Mouse (Mus musculus) liver, embryonic 16.5 days (tissue): ENCODE results near the gene Slc12a9. TPM values are rescaled to one million over a fixed set of nuclear protein-coding genes. Genes with fewer than 3 reads are reported as not detected.

ENCODE experiments used
- ATAC-seq: fragments of 200-750 bp; cut with Nextera tagmentation; 2 replicates; pipeline ENCODE4 v1.8.0; 2017; ENCODE audit warnings: low read depth, mild to moderate bottlenecking, moderate number of reproducible peaks, moderate library complexity
- H3K27ac ChIP-seq: fragments of 300-500 bp; sonication (generic); 2 replicates; pipeline ENCODE4 v1.5.1; 2014; ENCODE audit warnings: mild to moderate bottlenecking, low read length
- H3K27me3 ChIP-seq: fragments of 300-500 bp; sonication (generic); 2 replicates; pipeline ENCODE4 v1.6.1; 2014; ENCODE audit warnings: low read depth, low read length, mixed read lengths; ENCODE audit not compliant: control insufficient read depth, insufficient read depth
- H3K36me3 ChIP-seq: fragments of 300-500 bp; sonication (generic); 2 replicates; pipeline ENCODE4 v1.6.1; 2014; ENCODE audit warnings: mild to moderate bottlenecking; ENCODE audit not compliant: control insufficient read depth, insufficient read depth
- H3K4me1 ChIP-seq: fragments of 300-500 bp; sonication (generic); 2 replicates; pipeline ENCODE4 v1.6.1; 2014; ENCODE audit warnings: low read depth, low read length, mixed read lengths; ENCODE audit not compliant: control insufficient read depth
- H3K4me2 ChIP-seq: fragments of 300-500 bp; sonication (generic); 2 replicates; pipeline ENCODE4 v1.6.1; 2014; ENCODE audit warnings: low read depth, low read length, mixed read lengths
- H3K4me3 ChIP-seq: fragments of 300-500 bp; sonication (generic); 2 replicates; pipeline ENCODE4 v1.5.1; 2014; ENCODE audit warnings: low read depth, mild to moderate bottlenecking, low read length
- H3K9ac ChIP-seq: fragments of 300-500 bp; sonication (generic); 2 replicates; pipeline ENCODE4 v1.6.1; 2014; ENCODE audit warnings: low read depth, low read length
- H3K9me3 ChIP-seq: fragments of 300-500 bp; sonication (generic); replicated peaks from 2 replicates; pipeline ENCODE4 v1.6.1; 2016; ENCODE audit warnings: low read length; ENCODE audit not compliant: control insufficient read depth
- WGBS: fragments of 180-500 bp; shearing (Covaris S2); extraction: QIAGEN DNeasy Blood & Tissue Kit; methylation state at CpG from one replicate; pipeline ENCODE4 v1.1.7; 2014; ENCODE audit not compliant: insufficient replicate concordance; 5-methylcytosine and 5-hydroxymethylcytosine counted together
- polyA plus RNA-seq: library from polyadenylated mRNA; unstranded; fragments of >200 nt; fragmentation: Nextera tagmentation; extraction: Ambion mirVana; gene quantifications from 2 replicates; pipeline ENCODE4 v1.2.1, GENCODE M21; 2015

The Slc12a9 gene
- polyA plus RNA-seq, 1 experiment from 2014 or later: 3.0 TPM

- peak overlapping the region; percentile 57 for H3K27ac ChIP-seq
- no peaks in the 10 kb centered on the region for H3K9me3 ChIP-seq
- peaks cover 47% of the 10 kb centered on the region for H3K27me3 ChIP-seq
- peak overlapping the region; percentile 45 for H3K4me2 ChIP-seq
- 2% methylated on average over 33 of the region's 33 CpGs for WGBS
- peak overlapping the region; percentile 19 for H3K4me3 ChIP-seq
- ATAC-seq: peak; percentile 52
- no peak overlapping the region for H3K9ac ChIP-seq
- no peaks in the 10 kb centered on the region for H3K36me3 ChIP-seq
- peaks cover 4% of the 10 kb centered on the region for H3K4me1 ChIP-seq
These were observed 15.3 kb upstream of the Slc12a9 start for GRCm38 (mm10) chr5:137348482-137349383.

- H3K36me3 ChIP-seq: no peaks in the 10 kb centered on the region
- ATAC-seq: no peak
- peak overlapping the region; percentile 41 for H3K27ac ChIP-seq
- H3K4me2 ChIP-seq: no peak overlapping the region
- H3K4me3 ChIP-seq: no peak overlapping the region
- H3K27me3 ChIP-seq: peaks cover 47% of the 10 kb centered on the region
- H3K9me3 ChIP-seq: no peaks in the 10 kb centered on the region
- no peak overlapping the region for H3K9ac ChIP-seq
- WGBS: 34% methylated on average over 7 of the region's 7 CpGs
- peaks cover 4% of the 10 kb centered on the region for H3K4me1 ChIP-seq
These were observed 14.5 kb upstream of the Slc12a9 start for GRCm38 (mm10) chr5:137347856-137348255.

GRCm38 (mm10) chr5:137346983-137347382 is 13.6 kb upstream of the Slc12a9 start:
- H3K9ac ChIP-seq: no peak overlapping the region
- WGBS: 50% methylated on average over 4 of the region's 4 CpGs
- H3K9me3 ChIP-seq: no peaks in the 10 kb centered on the region
- H3K27me3 ChIP-seq: peaks cover 47% of the 10 kb centered on the region
- H3K27ac ChIP-seq: peak overlapping the region; percentile 71
- H3K36me3 ChIP-seq: no peaks in the 10 kb centered on the region
- H3K4me1 ChIP-seq: peaks cover 4% of the 10 kb centered on the region
- H3K4me3 ChIP-seq: no peak overlapping the region
- H3K4me2 ChIP-seq: no peak overlapping the region
- ATAC-seq: no peak

GRCm38 (mm10) chr5:137346388-137346787 is 13.0 kb upstream of the Slc12a9 start:
- Histone ChIP-seq H3K9me3 (no peaks in the 10 kb centered on the region), H3K4me1 (peaks cover 4% of the 10 kb centered on the region), H3K27me3 (peaks cover 41% of the 10 kb centered on the region), H3K36me3 (no peaks in the 10 kb centered on the region), H3K9ac (no peak overlapping the region), H3K4me2 (no peak overlapping the region), H3K4me3 (no peak overlapping the region), H3K27ac (peak overlapping the region; percentile 71)
- ATAC-seq: no peak
- WGBS: 64% methylated on average over 1 of the region's 1 CpGs

GRCm38 (mm10) chr5:137345821-137346220 is 12.4 kb upstream of the Slc12a9 start:
- H3K27me3 ChIP-seq: peaks cover 36% of the 10 kb centered on the region
- H3K36me3 ChIP-seq: no peaks in the 10 kb centered on the region
- peak overlapping the region; percentile 71 for H3K27ac ChIP-seq
- peaks cover 4% of the 10 kb centered on the region for H3K4me1 ChIP-seq
- peak; percentile 61 for ATAC-seq
- H3K9ac ChIP-seq: no peak overlapping the region
- H3K4me3 ChIP-seq: no peak overlapping the region
- H3K4me2 ChIP-seq: no peak overlapping the region
- no peaks in the 10 kb centered on the region for H3K9me3 ChIP-seq
- WGBS: 23% methylated on average over 9 of the region's 9 CpGs

- H3K9me3 ChIP-seq: no peaks in the 10 kb centered on the region
- H3K36me3 ChIP-seq: no peaks in the 10 kb centered on the region
- peaks cover 16% of the 10 kb centered on the region for H3K27me3 ChIP-seq
- no peak overlapping the region for H3K4me2 ChIP-seq
- H3K27ac ChIP-seq: no peak overlapping the region
- H3K4me1 ChIP-seq: peaks cover 10% of the 10 kb centered on the region
- no peak overlapping the region for H3K4me3 ChIP-seq
- ATAC-seq: no peak
- no peak overlapping the region for H3K9ac ChIP-seq
These were observed 10.5 kb upstream of the Slc12a9 start for GRCm38 (mm10) chr5:137343869-137344268.

GRCm38 (mm10) chr5:137343412-137343811 is 10.0 kb upstream of the Slc12a9 start:
- no peak overlapping the region for H3K9ac ChIP-seq
- H3K27me3 ChIP-seq: peaks cover 12% of the 10 kb centered on the region
- ATAC-seq: no peak
- no peaks in the 10 kb centered on the region for H3K9me3 ChIP-seq
- H3K4me2 ChIP-seq: no peak overlapping the region
- no peaks in the 10 kb centered on the region for H3K36me3 ChIP-seq
- H3K4me3 ChIP-seq: no peak overlapping the region
- H3K4me1 ChIP-seq: peaks cover 10% of the 10 kb centered on the region
- no peak overlapping the region for H3K27ac ChIP-seq
- 74% methylated on average over 5 of the region's 5 CpGs for WGBS

- no peak for ATAC-seq
- Histone ChIP-seq H3K9me3 (no peaks in the 10 kb centered on the region), H3K4me1 (peaks cover 11% of the 10 kb centered on the region), H3K4me3 (no peak overlapping the region), H3K27ac (no peak overlapping the region), H3K9ac (no peak overlapping the region), H3K4me2 (no peak overlapping the region), H3K36me3 (no peaks in the 10 kb centered on the region), H3K27me3 (peaks cover 3% of the 10 kb centered on the region; the same call in 1 of the 2 replicates)
- 60% methylated on average over 7 of the region's 7 CpGs for WGBS
These were observed 9.1 kb upstream of the Slc12a9 start for GRCm38 (mm10) chr5:137342407-137343012.

GRCm38 (mm10) chr5:137340222-137340621 is 6.8 kb upstream of the Slc12a9 start:
- Histone ChIP-seq H3K27me3 (no peaks in the 10 kb centered on the region), H3K9ac (no peak overlapping the region), H3K27ac (no peak overlapping the region), H3K9me3 (no peaks in the 10 kb centered on the region), H3K36me3 (no peaks in the 10 kb centered on the region), H3K4me1 (peaks cover 10% of the 10 kb centered on the region), H3K4me2 (no peak overlapping the region), H3K4me3 (no peak overlapping the region)
- ATAC-seq: no peak
- 51% methylated on average over 6 of the region's 6 CpGs for WGBS
